Mouse (Mus musculus) heart, adult 2 months (tissue): ENCODE measurements around the gene D930048N14Rik. TPM values are rescaled to one million over a fixed set of nuclear protein-coding genes. Genes with fewer than 3 reads are reported as not detected.
"Not testable (repeated sequence)": the region's sequence is repeated elsewhere in the genome, so short reads cannot be mapped to it uniquely, and the experiment has no call there.

ENCODE experiments used
- DNase-seq, 2 experiments: peaks; one replicate each; pipeline ENCODE4 v3.0.0; 2021
- H3K27ac ChIP-seq: fragments of 200-600 bp; 2 replicates; pipeline ENCODE4 v1.8.1; 2022
- H3K27me3 ChIP-seq: fragments of 200-500 bp; 2 replicates; pipeline ENCODE4 v1.6.1; 2012; ENCODE audit warnings: mild to moderate bottlenecking, low read length, inconsistent platforms, mixed read lengths; ENCODE audit not compliant: control insufficient read depth, insufficient read depth
- H3K36me3 ChIP-seq: fragments of 200-500 bp; 2 replicates; pipeline ENCODE4 v1.6.1; 2012; ENCODE audit warnings: low read length, inconsistent platforms; ENCODE audit not compliant: control insufficient read depth, insufficient read depth
- H3K4me1 ChIP-seq: fragments of 200-500 bp; 2 replicates; pipeline ENCODE4 v1.6.1; 2011; ENCODE audit warnings: low read length; ENCODE audit not compliant: control insufficient read depth, insufficient read depth
- H3K4me3 ChIP-seq: fragments of 200-600 bp; 2 replicates; pipeline ENCODE4 v1.8.1; 2022
- H3K79me2 ChIP-seq: fragments of 200-500 bp; replicated peaks from 2 replicates; pipeline ENCODE4 v1.6.1; 2012; ENCODE audit warnings: mild to moderate bottlenecking, inconsistent platforms, low read length, moderate library complexity, mixed read lengths; ENCODE audit not compliant: control insufficient read depth, insufficient read depth
- H3K9ac ChIP-seq: fragments of 200-500 bp; 2 replicates; pipeline ENCODE4 v1.6.1; 2012; ENCODE audit warnings: low read depth, mild to moderate bottlenecking, control low read depth, inconsistent platforms, low read length, mixed read lengths
- CTCF ChIP-seq: fragments of 200-600 bp; IDR thresholded peaks from 2 replicates; pipeline ENCODE4 v1.8.1; 2022; ENCODE audit warnings: antibody characterized with exemption, mild to moderate bottlenecking, moderate library complexity
- EP300 ChIP-seq: fragments of 200-500 bp; IDR thresholded peaks from 2 replicates; pipeline ENCODE4 v1.6.1; 2011; ENCODE audit warnings: low read depth, low read length, control low read depth; ENCODE audit not compliant: insufficient read depth
- POLR2A ChIP-seq: fragments of 200-500 bp; IDR thresholded peaks from 2 replicates; pipeline ENCODE4 v1.6.1; 2011; ENCODE audit warnings: mild to moderate bottlenecking, low read depth, low read length, control low read depth; ENCODE audit not compliant: insufficient read depth
- WGBS: fragments of 180-500 bp; shearing (Covaris S2); methylation state at CpG from one replicate; pipeline ENCODE4 v1.1.7; 2018; 5-methylcytosine and 5-hydroxymethylcytosine counted together
- intact Hi-C: fragments of 180-260 bp; cut with DNase I; formaldehyde crosslinking; loops from one replicate; pipeline ENCODE4 v1.15.1; 2025
- polyA plus RNA-seq: library from polyadenylated mRNA; depleted of rRNA; stranded (reverse); fragments of >200 nt; gene quantifications from 2 replicates; pipeline ENCODE4 v1.2.3, GENCODE M21; 2012
- total RNA-seq, 2 experiments: library from RNA; stranded (reverse); gene quantifications; 2 replicates each; pipeline ENCODE4 v1.2.3; 2021

D930048N14Rik gene
- total and polyA plus RNA-seq, 3 experiments = 0.60 to 3.7 (median 0.68) TPM

GRCm38 (mm10) chr11:51625187-51625820, 25.4 kb upstream of the D930048N14Rik start:
- Histone ChIP-seq H3K4me1 (no peaks in the 10 kb centered on the region; the same call in 1 of the 2 replicates), H3K27ac (no peak overlapping the region), H3K4me3 (no peak overlapping the region), H3K79me2 (no peaks in the 10 kb centered on the region), H3K27me3 (no peaks in the 10 kb centered on the region), H3K36me3 (no peaks in the 10 kb centered on the region), H3K9ac (no peak overlapping the region)
- WGBS = 61% methylated on average over 5 of the region's 5 CpGs
- no peak for DNase-seq
- TF ChIP-seq CTCF (no peak), EP300 (no peak), POLR2A (no peak)
- intact Hi-C loops = no loop called here

DNA sequence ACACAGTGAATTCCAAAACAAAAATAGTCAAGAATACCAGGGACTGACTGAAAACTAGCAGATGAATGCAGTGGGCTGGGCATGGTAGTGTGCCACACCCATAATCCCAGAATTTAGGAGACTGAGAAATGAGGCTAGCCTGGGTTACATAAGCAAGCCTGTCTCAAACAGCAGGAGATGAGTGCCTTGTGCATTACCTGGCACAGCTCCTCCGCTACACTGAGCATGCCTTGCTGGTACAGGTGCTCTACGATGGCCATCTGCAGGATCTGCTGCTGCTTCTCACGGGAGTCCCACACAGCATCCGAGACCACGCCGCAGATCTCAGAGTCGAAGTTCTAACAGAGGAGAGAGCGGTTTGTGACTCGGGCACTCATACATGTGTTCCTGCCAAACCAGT, 23.3 kb upstream of the D930048N14Rik start:
- Histone ChIP-seq H3K79me2 (no peaks in the 10 kb centered on the region), H3K27me3 (no peaks in the 10 kb centered on the region), H3K36me3 (no peaks in the 10 kb centered on the region), H3K27ac (no peak overlapping the region), H3K4me3 (no peak overlapping the region), H3K4me1 (peaks cover 2% of the 10 kb centered on the region), H3K9ac (no peak overlapping the region)
- TF ChIP-seq EP300 (no peak), POLR2A (no peak), CTCF (no peak)
- DNase-seq = no peak
- intact Hi-C loops = no loop called here
- WGBS = 90% methylated on average over 9 of the region's 9 CpGs

DNA sequence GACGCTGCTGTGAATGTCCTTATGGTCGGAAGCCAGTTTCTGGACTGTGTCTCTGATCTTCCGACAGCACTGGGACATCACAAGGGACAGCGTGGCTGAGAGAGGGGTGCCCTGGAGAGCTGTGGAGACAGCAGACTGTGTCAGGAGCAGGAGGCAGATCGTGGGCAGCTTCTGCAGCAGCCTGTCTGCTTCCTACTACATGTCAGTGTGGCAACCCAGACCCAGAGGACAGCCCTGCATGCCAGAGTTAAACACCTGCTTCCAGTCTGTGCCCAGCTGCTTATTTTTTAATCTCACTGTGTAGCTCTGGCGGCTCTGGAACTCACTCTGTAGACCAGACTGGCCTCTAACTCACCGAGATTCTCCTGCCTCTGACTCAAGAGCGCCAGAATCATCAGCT, 22.8 kb upstream of the D930048N14Rik start:
- no peaks in the 10 kb centered on the region for H3K27me3 ChIP-seq
- no peaks in the 10 kb centered on the region for H3K36me3 ChIP-seq
- 87% methylated on average over 8 of the region's 8 CpGs for WGBS
- no peak overlapping the region for H3K4me3 ChIP-seq
- no peak overlapping the region for H3K9ac ChIP-seq
- H3K27ac ChIP-seq = no peak overlapping the region
- intact Hi-C loops = no loop called here
- no peaks in the 10 kb centered on the region for H3K79me2 ChIP-seq
- no peak for DNase-seq
- TF ChIP-seq CTCF = no peak
- no peak for TF ChIP-seq EP300
- no peak for TF ChIP-seq POLR2A
- peaks cover 4% of the 10 kb centered on the region for H3K4me1 ChIP-seq

DNA sequence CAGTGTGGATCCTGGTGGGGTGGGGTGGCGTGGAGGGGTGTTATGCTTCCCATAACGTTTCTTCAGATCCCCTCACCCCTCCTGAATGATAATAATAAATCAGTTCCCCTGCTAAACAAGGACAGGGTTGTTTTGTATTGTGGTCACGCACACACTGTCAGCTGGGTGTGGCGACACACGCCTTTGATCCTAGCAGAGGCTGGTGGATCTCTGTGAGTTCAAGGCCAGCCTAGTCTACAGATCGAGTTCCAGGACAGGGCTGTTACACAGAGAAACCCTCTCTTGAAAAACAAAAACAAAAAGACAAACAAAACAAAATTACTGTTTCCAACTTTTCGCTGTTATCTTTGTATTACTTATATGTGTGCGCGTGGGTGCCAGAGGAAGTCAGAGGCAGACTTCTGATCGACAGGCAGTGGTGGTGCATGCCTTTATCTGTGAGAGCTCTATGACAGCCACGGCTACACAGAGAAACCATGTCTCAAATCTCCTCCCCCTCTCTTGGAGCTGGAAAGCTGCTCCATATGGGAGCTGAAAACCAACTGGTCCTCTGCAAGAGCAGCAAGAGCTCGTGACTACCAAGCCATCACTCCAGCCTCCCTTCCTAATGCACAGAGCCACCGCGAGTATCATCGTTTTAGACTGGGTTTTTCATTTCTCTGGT, 21.0 kb upstream of the D930048N14Rik start:
- TF ChIP-seq CTCF (no peak), POLR2A (no peak), EP300 (no peak)
- Histone ChIP-seq H3K79me2 (no peaks in the 10 kb centered on the region; the same call in 1 of the 2 replicates), H3K4me3 (no peak overlapping the region), H3K4me1 (peaks cover 6% of the 10 kb centered on the region), H3K9ac (no peak overlapping the region), H3K27ac (no peak overlapping the region), H3K27me3 (no peaks in the 10 kb centered on the region), H3K36me3 (no peaks in the 10 kb centered on the region)
- DNase-seq = no peak
- 68% methylated on average over 15 of the region's 15 CpGs for WGBS
- intact Hi-C loops = no loop called here

GRCm38 (mm10) chr11:51632130-51632753, 18.5 kb upstream of the D930048N14Rik start:
- Histone ChIP-seq H3K4me1 (peaks cover 9% of the 10 kb centered on the region), H3K79me2 (no peaks in the 10 kb centered on the region; the same call in 1 of the 2 replicates), H3K36me3 (no peaks in the 10 kb centered on the region), H3K4me3 (no peak overlapping the region), H3K27me3 (no peaks in the 10 kb centered on the region), H3K9ac (no peak overlapping the region), H3K27ac (no peak overlapping the region; the same call in 1 of the 2 replicates)
- DNase-seq = no peak
- TF ChIP-seq EP300 (no peak), POLR2A (no peak), CTCF (no peak)
- intact Hi-C loops = no loop called here
- 69% methylated on average over 6 of the region's 6 CpGs for WGBS

GRCm38 (mm10) chr11:51633200-51633599, 17.6 kb upstream of the D930048N14Rik start:
- peaks cover 11% of the 10 kb centered on the region for H3K4me1 ChIP-seq
- DNase-seq, H3K9ac ChIP-seq, intact Hi-C loops, H3K4me3 ChIP-seq, H3K79me2 ChIP-seq, H3K27ac ChIP-seq, H3K36me3 ChIP-seq, H3K27me3 ChIP-seq: not testable (repeated sequence)
- 88% methylated on average over 7 of the region's 7 CpGs for WGBS
